Mouse (Mus musculus) bone marrow macrophage, adult 2 months (primary cell): ENCODE results near the gene Iqcg.

Source experiments
- CTCF ChIP-seq: IDR thresholded peaks from 2 replicates; pipeline ENCODE4 v1.5.1; 2012; ENCODE audit warnings: low read depth, mild to moderate bottlenecking, low read length, moderate library complexity
- POLR2A ChIP-seq: IDR thresholded peaks from 2 replicates; pipeline ENCODE4 v1.6.1; 2012; ENCODE audit warnings: mild to moderate bottlenecking, low read depth, low read length, borderline replicate concordance

DNA sequence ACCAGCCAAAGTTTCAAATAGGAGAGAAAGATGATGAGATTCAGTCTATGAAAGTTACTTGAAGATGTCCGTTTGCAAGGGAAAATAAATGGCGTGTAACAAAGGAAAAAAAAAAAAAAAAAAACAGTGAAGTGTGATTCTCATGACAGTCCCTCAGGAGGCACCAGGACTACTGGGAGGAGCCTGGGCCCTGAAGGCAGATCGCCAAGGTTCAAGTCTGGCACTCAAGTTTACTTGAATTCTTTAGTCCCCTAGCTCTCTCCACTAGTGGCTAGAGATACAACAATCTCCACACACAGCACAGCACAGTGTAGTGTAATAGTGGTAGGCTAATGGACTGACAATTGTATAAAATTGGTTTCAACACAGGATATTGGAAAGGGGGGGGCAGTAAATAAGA is 34.6 kb downstream of the Iqcg start:
- TF ChIP-seq POLR2A: no peak
- TF ChIP-seq CTCF: no peak
